Mouse (Mus musculus) layer of hippocampus, adult 2 months (tissue): ENCODE results near the gene Atp6v0e. TPM values are rescaled to one million over a fixed set of nuclear protein-coding genes. Genes with fewer than 3 reads are reported as not detected.

Experiments used
- DNase-seq, 2 experiments: peaks; one replicate each; pipeline ENCODE4 v3.0.0; 2022; ENCODE audit warnings: low spot score in 2 of 2
- H3K27ac ChIP-seq: fragments of 200-600 bp; 2 replicates; pipeline ENCODE4 v1.8.1; 2022
- H3K4me3 ChIP-seq: fragments of 200-600 bp; 2 replicates; pipeline ENCODE4 v1.8.1; 2022; ENCODE audit warnings: mild to moderate bottlenecking
- CTCF ChIP-seq: fragments of 200-600 bp; conservative IDR thresholded peaks from 2 replicates; pipeline ENCODE4 v1.8.1; 2022; ENCODE audit warnings: antibody characterized with exemption, mild to moderate bottlenecking, moderate library complexity
- total RNA-seq, 2 experiments: library from RNA; stranded (reverse); gene quantifications; 2 replicates each; pipeline ENCODE4 v1.2.3; 2021

Atp6v0e gene
- total RNA-seq, 2 experiments from 2014 or later = 47.0 to 56.7 TPM

DNA sequence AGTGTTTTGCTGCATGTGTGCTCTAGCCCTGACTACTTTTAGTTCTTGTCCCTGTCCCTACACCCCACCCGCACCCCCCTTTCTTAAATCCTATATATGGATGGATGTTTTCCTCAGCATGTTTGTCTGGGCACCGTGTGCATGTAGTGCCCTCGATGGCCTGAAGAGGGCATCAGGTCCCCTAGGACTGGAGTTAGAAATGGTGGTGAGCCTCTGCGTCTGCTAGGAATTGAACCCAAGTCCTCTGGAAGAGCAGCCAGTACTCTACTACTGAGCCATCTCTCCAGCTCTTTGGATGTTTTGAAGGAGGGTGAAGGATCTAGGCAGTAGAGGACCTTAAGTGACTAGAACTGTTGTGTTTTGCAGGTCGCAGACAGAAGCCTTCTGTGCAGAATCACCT lies 35.8 kb downstream of the Atp6v0e start:
- peak; percentile 68 for TF ChIP-seq CTCF
- DNase-seq = no peak
- Histone ChIP-seq H3K27ac (no peak overlapping the region), H3K4me3 (no peak overlapping the region)

DNA sequence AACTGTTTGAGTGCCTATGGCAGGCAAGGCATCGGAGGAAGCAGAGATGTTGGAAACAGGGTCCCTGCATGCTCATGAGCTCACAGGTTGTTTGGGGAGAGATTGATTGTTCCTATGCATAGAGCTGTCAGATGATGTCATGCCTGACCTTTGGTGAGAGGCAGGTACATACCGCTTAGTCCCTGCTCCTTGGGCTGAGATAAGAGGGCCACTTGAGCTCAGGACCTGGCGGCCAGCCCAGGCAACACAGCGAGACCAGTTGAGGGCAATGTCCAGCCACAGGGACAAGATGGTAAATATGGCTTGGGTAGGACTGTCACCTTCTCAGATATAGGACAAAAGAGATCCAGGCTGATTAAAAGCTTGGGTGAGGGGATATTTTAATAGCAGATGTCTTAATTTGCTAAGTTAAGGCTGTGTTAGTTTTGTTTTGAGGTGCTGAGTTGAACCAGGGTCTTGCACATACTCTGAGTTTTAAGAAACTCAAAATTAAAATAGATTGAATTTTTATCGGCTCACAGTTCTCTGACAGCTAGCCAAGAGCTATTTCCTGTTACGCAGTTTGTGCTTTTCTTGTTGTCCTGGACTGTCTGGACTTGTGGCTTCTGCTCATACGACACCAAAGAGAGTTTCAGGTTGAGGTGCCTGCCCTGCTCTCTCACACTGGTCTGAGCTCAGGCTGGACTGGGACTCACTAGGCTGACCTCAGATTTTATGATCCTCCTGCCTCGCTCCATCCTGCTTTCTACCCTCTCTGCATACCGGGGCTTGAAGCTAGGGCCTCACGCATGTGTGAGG lies 37.0 kb downstream of the Atp6v0e start:
- peak overlapping the region; percentile 23; the same call in 1 of the 2 replicates for H3K27ac ChIP-seq
- TF ChIP-seq CTCF = no peak
- DNase-seq = no peak
- no peak overlapping the region for H3K4me3 ChIP-seq

DNA sequence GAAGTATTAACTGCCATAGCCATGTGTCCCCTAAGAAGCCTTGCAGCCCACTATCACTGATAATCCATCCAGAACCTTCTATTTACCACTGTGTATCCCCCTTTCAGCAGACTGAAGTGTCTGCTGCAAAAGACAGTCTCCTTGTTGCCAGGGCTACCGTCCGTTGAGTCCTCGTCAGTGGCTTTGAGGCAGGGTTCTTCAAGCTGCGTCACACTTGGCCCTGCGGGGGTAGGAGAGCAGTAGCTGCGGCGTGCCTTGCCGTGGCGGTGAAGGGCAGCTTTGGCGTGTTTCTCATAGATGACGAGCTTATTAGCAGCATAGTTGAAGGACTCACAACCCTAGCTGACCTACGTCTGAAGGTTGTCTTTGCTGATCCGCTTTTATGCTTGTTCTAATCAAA lies 38.5 kb downstream of the Atp6v0e start:
- no peak for TF ChIP-seq CTCF
- no peak overlapping the region for H3K4me3 ChIP-seq
- H3K27ac ChIP-seq = peak overlapping the region; percentile 61
- peak in 1 of 2 experiments; percentile 29 for DNase-seq

DNA sequence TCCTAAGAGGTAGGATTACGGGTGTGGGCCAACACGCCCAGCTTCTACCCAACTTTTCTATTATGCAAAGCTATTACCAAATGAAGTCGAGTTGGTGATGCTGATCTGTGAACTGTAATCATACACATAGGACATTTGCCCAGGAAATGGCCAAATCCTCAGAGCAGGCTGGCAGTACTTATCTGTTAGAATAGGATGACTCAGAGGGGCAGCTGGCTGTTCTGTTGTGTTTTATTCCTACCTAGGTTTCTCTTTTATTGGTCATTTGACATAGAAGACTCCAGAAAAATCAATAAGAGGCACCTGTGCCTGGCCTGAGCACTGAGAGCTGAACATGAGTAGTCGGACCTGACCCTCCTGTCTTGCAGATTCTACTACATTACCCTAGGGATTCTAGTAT lies 39.6 kb downstream of the Atp6v0e start:
- DNase-seq = no peak
- H3K4me3 ChIP-seq = no peak overlapping the region
- no peak for TF ChIP-seq CTCF
- peak overlapping the region; percentile 25; the same call in 1 of the 2 replicates for H3K27ac ChIP-seq

DNA sequence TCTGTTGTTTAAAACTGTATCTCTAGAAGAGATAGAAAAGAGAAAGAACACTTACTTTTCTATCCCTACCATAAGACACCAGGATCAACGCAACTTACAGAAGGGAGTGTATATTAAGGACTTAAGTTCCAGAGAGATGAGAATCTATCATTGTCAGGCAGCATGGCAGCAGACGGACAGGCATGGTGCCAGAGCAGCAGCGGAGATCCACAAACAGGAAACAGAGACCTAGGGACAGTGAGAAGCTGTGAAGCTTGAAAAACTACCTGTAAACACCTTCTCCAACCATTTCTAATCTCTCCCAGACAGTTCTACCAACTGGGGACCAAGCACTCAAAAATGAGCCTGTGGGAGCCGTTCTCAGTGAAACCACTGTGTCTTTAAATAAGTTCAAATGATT lies 40.6 kb downstream of the Atp6v0e start:
- Histone ChIP-seq H3K27ac (0 out of 2 replicates have a peak overlapping the region, but pooled peaks have one; percentile 33), H3K4me3 (no peak overlapping the region)
- TF ChIP-seq CTCF = no peak
- no peak for DNase-seq

DNA sequence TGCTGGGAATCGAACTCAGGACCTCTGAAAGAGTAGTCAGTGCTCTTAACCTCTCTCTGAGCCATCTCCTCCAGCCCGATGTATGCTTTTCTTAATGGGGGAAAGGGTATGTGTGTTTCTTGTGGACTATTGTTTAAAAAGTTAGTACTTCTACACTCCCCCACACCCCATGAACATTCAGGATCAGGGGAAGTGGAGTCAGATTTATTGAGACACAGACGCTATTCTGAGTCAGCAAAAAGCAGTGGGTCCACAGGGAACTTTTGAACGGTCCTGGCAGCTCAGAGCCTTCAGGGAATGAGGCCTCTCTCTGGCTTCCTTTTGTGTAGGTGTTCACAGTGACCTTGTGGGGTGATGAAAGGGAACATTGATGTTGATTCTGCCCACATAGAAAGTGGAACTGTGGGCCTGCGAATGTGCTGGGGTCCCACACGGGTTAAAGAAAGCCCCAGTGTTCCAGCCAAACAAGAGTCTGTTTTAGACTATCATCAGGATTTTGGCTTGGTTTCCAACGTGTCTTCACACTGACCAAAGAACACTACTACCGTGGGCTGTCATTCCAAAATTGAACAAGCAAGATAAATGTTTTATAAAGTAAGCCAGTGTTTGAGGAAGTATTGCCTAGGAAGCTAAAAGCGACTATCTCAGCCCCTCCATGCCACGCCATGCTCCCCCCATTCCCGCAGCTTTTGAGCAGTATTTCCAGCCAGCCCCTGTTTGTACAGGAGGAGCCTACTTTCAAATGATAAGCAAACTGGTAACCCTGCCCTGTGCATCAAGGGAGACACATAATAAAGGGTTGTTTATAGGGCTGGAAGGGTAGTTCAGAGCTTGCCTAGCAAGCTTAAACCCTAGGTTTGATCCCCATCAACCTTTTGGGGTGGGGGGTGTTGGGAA lies 42.7 kb downstream of the Atp6v0e start:
- no peak overlapping the region for H3K4me3 ChIP-seq
- TF ChIP-seq CTCF = no peak
- peak overlapping the region; percentile 40 for H3K27ac ChIP-seq
- no peak for DNase-seq

DNA sequence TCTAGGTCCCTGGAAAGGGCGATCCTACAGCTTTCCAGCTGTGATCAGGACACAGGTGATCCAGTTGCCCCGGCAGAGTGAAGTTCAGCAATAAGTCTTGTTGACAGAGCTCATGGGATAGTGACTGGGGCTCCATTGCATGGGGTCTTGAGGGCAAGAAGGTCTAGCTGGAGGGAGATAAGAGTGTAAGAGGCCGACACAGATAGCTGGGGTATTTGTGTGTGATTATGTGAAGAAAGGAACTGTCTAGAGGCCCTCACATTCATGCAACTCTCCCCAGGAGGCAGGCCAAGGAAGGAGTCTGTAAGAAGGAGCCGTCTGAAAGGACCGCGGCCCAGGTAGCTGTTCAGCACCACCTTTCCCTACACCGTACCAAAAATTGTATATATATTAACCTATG lies 44.0 kb downstream of the Atp6v0e start:
- no peak for TF ChIP-seq CTCF
- Histone ChIP-seq H3K4me3 (no peak overlapping the region), H3K27ac (peak overlapping the region; percentile 52)
- DNase-seq = no peak

DNA sequence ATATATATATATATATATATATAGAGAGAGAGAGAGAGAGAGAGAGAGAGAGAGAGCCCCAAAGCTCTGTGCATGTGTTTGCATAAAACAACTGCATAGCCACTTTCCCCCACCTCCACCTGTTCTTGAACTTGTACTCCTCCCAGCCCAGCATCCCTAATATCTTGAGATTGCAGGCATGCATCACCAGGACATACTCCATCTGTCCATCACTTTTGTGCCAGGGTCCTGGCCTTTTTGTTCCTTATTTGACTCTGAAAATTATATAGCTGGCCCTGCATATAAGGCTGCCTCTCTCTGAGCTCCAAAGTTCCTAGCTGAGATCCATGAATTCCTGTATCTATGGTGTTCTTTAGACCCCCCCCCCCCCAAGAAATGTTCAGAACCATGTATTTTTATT lies 45.5 kb downstream of the Atp6v0e start:
- peak overlapping the region; percentile 90 for H3K27ac ChIP-seq
- TF ChIP-seq CTCF = no peak
- no peak for DNase-seq
- H3K4me3 ChIP-seq = no peak overlapping the region

DNA sequence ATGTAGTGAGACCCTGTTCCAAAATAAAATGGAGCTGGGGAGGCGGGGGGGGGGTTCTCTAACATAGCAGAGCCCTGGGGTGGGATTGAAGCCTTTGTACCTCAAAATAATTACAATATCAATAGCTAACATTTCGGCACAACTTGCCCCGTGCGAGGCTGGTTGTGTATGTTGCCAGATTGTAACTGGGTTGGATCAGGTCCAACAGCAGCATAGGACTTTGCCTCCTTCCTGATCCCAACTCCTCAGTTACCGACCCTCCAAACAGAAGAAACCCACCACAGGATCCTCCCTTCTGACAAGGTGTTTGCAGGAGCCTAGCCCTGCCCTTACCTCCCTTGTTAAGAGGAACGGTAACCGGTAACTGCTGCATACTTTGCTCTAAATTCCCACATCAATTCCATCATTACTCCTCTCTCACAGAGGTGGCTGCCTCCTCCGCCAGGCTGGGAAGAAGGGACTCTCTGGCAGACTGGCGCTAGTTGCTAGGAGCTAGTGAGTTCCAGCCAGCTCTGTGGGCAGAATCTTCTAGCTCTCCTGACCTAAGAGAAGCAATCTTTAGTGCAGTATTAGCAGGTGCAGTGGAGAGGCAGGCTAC lies 46.1 kb downstream of the Atp6v0e start:
- TF ChIP-seq CTCF = no peak
- DNase-seq = peak in 1 of 2 experiments; percentile 31
- peak overlapping the region; percentile 40 for H3K4me3 ChIP-seq
- peak overlapping the region; percentile 90 for H3K27ac ChIP-seq

DNA sequence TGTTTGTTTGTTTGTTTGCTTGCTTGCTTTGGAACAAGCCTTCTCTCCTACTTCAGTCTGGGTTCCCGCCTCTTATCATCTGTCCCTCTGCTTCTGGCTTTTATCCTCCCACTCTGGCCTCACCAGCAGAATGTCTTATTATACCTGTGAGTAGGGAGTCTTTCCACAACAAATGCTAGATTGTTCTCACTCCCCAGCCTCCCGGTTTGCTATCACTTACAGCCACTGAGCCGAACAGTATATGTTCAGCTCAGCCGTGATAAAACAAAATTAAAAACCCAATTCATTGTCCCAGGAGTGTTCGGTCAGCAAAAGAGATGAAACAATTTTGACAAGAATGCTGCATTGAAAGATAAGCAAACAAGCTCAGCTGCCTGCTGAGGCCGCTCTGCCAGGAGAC lies 47.0 kb downstream of the Atp6v0e start:
- Histone ChIP-seq H3K4me3 (no peak overlapping the region), H3K27ac (peak overlapping the region; percentile 90)
- TF ChIP-seq CTCF = no peak
- DNase-seq = no peak

DNA sequence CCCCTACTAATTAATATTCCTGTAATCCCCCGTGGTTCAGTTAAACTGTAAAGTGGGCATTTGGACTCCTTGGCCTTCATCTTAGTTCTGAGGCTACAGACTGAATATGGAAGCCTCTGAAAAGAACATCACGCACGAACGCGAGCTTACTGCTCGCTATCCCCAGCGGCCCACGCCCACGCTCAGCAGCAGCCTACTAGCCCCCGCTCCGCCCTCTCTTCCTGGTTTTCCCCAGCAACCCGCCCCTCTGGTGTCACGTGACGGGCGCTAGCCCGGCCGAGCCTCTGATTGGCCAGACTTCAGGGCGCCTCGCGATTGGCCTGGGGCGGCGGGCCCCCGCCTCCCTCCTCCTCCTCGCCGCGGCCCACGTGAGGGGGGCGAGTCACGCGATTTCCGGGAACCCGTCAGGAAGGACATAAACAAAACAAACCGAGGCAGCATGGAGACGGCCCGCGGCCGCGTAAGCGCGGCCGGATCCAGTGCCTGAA lies 52.3 kb downstream of the Atp6v0e start, which contains the start of gene Crebrf:
Gene Crebrf, plus strand, starts transcription at position 380 of the 488 bp plus-strand sequence.
- peak; percentile 97 to 99 for DNase-seq
- Histone ChIP-seq H3K27ac (peak within 1 kb of the TSS; percentile 95), H3K4me3 (peak within 1 kb of the TSS; percentile 96)
- TF ChIP-seq CTCF = no peak

DNA sequence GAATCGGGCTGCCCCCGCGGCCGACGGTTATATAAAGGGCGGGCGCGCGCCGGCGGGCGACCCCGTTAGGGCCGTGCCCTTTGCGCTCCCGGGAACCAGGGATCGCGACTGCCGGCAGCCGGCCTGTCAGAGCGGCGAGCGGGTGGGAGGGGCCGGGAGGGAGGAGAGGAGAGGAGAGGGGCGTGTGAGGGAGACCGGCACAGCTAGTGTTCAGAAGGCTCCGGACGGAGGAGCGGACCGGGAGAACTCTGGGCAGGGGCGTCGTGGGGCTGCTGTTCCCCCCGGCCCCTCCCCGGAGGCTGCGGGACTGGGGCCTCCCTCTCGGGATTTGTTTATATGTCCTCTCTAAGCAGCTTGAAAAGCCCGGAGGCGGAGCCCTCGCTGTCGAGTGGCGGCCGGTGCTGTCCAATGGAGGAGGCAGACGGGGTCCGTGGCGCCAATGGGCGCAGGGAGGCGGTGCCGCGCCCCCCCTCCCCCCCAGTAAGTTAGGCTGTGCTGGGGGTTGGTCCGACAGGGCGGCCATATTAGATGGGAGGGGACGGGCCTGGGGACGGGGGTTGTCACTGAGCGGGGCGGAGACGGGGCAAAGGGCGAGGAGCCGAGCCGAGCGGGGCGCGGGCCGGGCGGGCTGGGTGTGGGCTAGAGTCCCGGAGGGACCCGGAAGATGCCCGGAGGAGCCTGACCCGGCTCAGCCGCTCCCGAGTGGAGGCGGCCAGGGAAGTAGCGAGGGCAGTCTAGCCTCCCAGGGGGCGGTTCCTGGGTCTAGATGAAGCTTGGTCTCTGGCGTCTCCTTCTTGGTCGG lies 53.1 kb downstream of the Atp6v0e start:
- DNase-seq = peak; percentile 91 to 95
- Histone ChIP-seq H3K27ac (peak overlapping the region; percentile 95), H3K4me3 (peak overlapping the region; percentile 96)
- TF ChIP-seq CTCF = no peak
